ENCODE assay signal across 10 mouse cellular contexts in genomic region chr9:122864848-122865247, GRCm38 (mm10). TPM values are rescaled to one million over a fixed set of nuclear protein-coding genes. Genes with fewer than 3 reads are reported as not detected.
A peak's percentile ranks its signal among the peaks of the same experiment; 100 is the strongest.
DNase-seq lines count a peak whose midpoint lies in the region; ATAC-seq and TF ChIP-seq lines count a peak whose summit lies in the region.
"Had no signal": no experiment of that assay in that cellular context is flagged by ENCODE, and none has a peak within 500 bp of the region (broad histone marks: within the 10 kb centered on the region; RNA-seq: fewer than 3 reads in every experiment).

No protein-coding gene starts in this region.

- H3K27me3 ChIP-seq in hindbrain, postnatal 0 days (ENCODE audit: insufficient read depth, low read length) = no peaks in the 10 kb centered on the region

- H3K4me1 ChIP-seq in hindbrain, postnatal 0 days (ENCODE audit: insufficient read depth, low read length) = peaks cover 8% of the 10 kb centered on the region

- peak overlapping the region; percentile 93 for H3K4me3 ChIP-seq in layer of hippocampus, adult 2 months
- peak overlapping the region; percentile 75 for H3K4me3 ChIP-seq in hindbrain, postnatal 0 days (ENCODE audit: low read length)

- H3K4me2 ChIP-seq in hindbrain, postnatal 0 days (ENCODE audit: low read depth, low read length) = peak overlapping the region; percentile 71

- peak overlapping the region; percentile 69 for H3K9ac ChIP-seq in hindbrain, postnatal 0 days (replicated peaks; ENCODE audit: low read length)

- no peaks in the 10 kb centered on the region for H3K9me3 ChIP-seq in hindbrain, postnatal 0 days (ENCODE audit: low read length)

- DNase-seq in layer of hippocampus, adult 2 months (ENCODE audit: low spot score in 2 of 2) = no peak
- no peak for DNase-seq in layer of hippocampus, postnatal 25 days (ENCODE audit: extremely low spot score in 1 of 2, low spot score in 1 of 2)
- DNase-seq in c-Kit-positive CD71-positive TER-119-positive erythroid progenitor cells, embryonic 14.5 days (ENCODE audit: low spot score) = peak; percentile 37
- no peak for DNase-seq in hindbrain, postnatal 0 days (ENCODE audit: low spot score)
- peak; percentile 20 for DNase-seq in naive thymus-derived CD4-positive, alpha-beta T cell, adult 2 months (ENCODE audit: low read depth)
- no peak for DNase-seq in gastrocnemius, adult 8-10 months (ENCODE audit: low spot score in 2 of 2)
- DNase-seq in ovary, postnatal 10 days (ENCODE audit: low spot score) = no peak
- DNase-seq in ovary, postnatal 36 days (ENCODE audit: low spot score) = no peak

- no peak for TF ChIP-seq CTCF in layer of hippocampus, adult 2 months (conservative IDR thresholded peaks at IDR 0.05)
- TF ChIP-seq CTCF in hindbrain, postnatal 0 days (IDR thresholded peaks at IDR 0.05; ENCODE audit: low read depth) = no peak

- peaks cover 19% of the 10 kb centered on the region for H3K36me3 ChIP-seq in hindbrain, postnatal 0 days (ENCODE audit: insufficient read depth, low read length)

- WGBS in hindbrain, postnatal 0 days = 59% methylated on average over 3 of the region's 3 CpGs

- no peak for ATAC-seq in hindbrain, postnatal 0 days

- peak overlapping the region; percentile 92; the same call in 1 of the 2 replicates for H3K27ac ChIP-seq in layer of hippocampus, adult 2 months
- no peak overlapping the region for H3K27ac ChIP-seq in hindbrain, postnatal 0 days

RNA-seq across cellular contexts. Expression of gene Zfp445, which starts 1.0 kb away (rescaled TPM):
- 100 to 1,000 TPM; 170 to 186 TPM for total RNA-seq in layer of hippocampus, adult 2 months (2021)
- total RNA-seq in layer of hippocampus, postnatal 25 days (2021) = 100 to 1,000 TPM; 137 to 183 TPM
- 138 and 155 TPM in 2 replicates for total RNA-seq in hindbrain, postnatal 0 days (2014; rRNA removed)
- polyA plus RNA-seq in hindbrain, postnatal 0 days (2015; fragmentation: Nextera tagmentation; extraction: Ambion mirVana) = 63.3 and 68.1 TPM in 2 replicates
- 10 to 100 TPM; 24.8 to 35.2 (median 34.0) TPM for total RNA-seq in gastrocnemius, adult 8-10 months (2022)

RNA-seq across cellular contexts. Expression of gene Zkscan7, which starts 20.6 kb away (rescaled TPM):
- 1 to 10 TPM; 5.2 TPM for total RNA-seq in layer of hippocampus, adult 2 months (2021)
- 1 to 10 TPM; 4.1 to 5.9 TPM for total RNA-seq in layer of hippocampus, postnatal 25 days (2021)
- 4.5 and 6.3 TPM in 2 replicates for total RNA-seq in hindbrain, postnatal 0 days (2014; rRNA removed)
- polyA plus RNA-seq in hindbrain, postnatal 0 days (2015; fragmentation: Nextera tagmentation; extraction: Ambion mirVana) = 1.3 and 1.9 TPM in 2 replicates
- 1 to 10 TPM; 3.9 to 4.6 (median 4.4) TPM for total RNA-seq in gastrocnemius, adult 8-10 months (2022)

RNA-seq across cellular contexts. Expression of gene Gm35549, which starts 21.0 kb away (rescaled TPM):
- not detected for total RNA-seq in layer of hippocampus, adult 2 months (2021)
- not detected for total RNA-seq in layer of hippocampus, postnatal 25 days (2021)
- total RNA-seq in hindbrain, postnatal 0 days (2014; rRNA removed) = not detected in 2 replicates
- polyA plus RNA-seq in hindbrain, postnatal 0 days (2015; fragmentation: Nextera tagmentation; extraction: Ambion mirVana) = 0.30 TPM in 1 of 2 replicates, not detected in the other
- total RNA-seq in gastrocnemius, adult 8-10 months (2022) = not detected
- total RNA-seq: megakaryocyte progenitor cell, adult 5-6 weeks had no signal
- polyA plus RNA-seq: brain, embryonic 14.5 days had no signal

RNA-seq across cellular contexts. Expression of gene Zfp105, which starts 58.0 kb away (rescaled TPM):
- total RNA-seq in layer of hippocampus, adult 2 months (2021) = 1 to 10 TPM; 7.5 to 8.3 TPM
- total RNA-seq in layer of hippocampus, postnatal 25 days (2021) = 1 to 10 TPM; 6.7 to 6.9 TPM
- 3.6 and 9.2 TPM in 2 replicates for total RNA-seq in hindbrain, postnatal 0 days (2014; rRNA removed)
- polyA plus RNA-seq in hindbrain, postnatal 0 days (2015; fragmentation: Nextera tagmentation; extraction: Ambion mirVana) = 8.1 and 8.9 TPM in 2 replicates
- total RNA-seq in gastrocnemius, adult 8-10 months (2022) = under 1 TPM; 0.19 to 0.79 (median 0.52) TPM

RNA-seq across cellular contexts. Expression of gene Tcaim, which starts 59.5 kb away (rescaled TPM):
- 10 to 100 TPM; 20.5 to 22.1 TPM for total RNA-seq in layer of hippocampus, adult 2 months (2021)
- total RNA-seq in layer of hippocampus, postnatal 25 days (2021) = 10 to 100 TPM; 18.3 to 19.2 TPM
- 8.4 and 13.5 TPM in 2 replicates for total RNA-seq in hindbrain, postnatal 0 days (2014; rRNA removed)
- 6.7 and 7.1 TPM in 2 replicates for polyA plus RNA-seq in hindbrain, postnatal 0 days (2015; fragmentation: Nextera tagmentation; extraction: Ambion mirVana)
- total RNA-seq in gastrocnemius, adult 8-10 months (2022) = 10 to 100 TPM; 21.3 to 23.3 (median 21.9) TPM

Comparison
In these comparisons a context has a peak if more than half of its experiments do, and no peak if none do; other contexts are left out.
1. DNase-seq: peak in c-Kit-positive CD71-positive TER-119-positive erythroid progenitor cells, embryonic 14.5 days (single experiment) and naive thymus-derived CD4-positive, alpha-beta T cell, adult 2 months (single experiment); none in layer of hippocampus, adult 2 months (0 of 2), layer of hippocampus, postnatal 25 days (0 of 2), hindbrain, postnatal 0 days (single experiment), gastrocnemius, adult 8-10 months (0 of 2), ovary, postnatal 10 days (single experiment) and ovary, postnatal 36 days (single experiment).